Mouse (Mus musculus) lung, postnatal 4 days (tissue): ENCODE results near the gene Cirbp.
"Not testable (repeated sequence)": the region's sequence is repeated elsewhere in the genome, so short reads cannot be mapped to it uniquely, and the experiment has no call there.

Experiments used
- DNase-seq, 2 experiments: peaks; one replicate each; pipeline ENCODE4 v3.0.0; 2021

Cirbp gene

GRCm38 (mm10) chr10:80179068-80180051, 13.6 kb downstream of the Cirbp start, which contains the start of gene Efna2:
Gene Efna2 (plus strand): TSS chr10:80179482.
- DNase-seq: peak; percentile 47 to 72

- no peak for DNase-seq
These were observed 14.5 kb downstream of the Cirbp start for GRCm38 (mm10) chr10:80180288-80180687.

GRCm38 (mm10) chr10:80180823-80181222, 15.0 kb downstream of the Cirbp start:
- no peak for DNase-seq

GRCm38 (mm10) chr10:80182547-80182946, 16.8 kb downstream of the Cirbp start:
- DNase-seq: no peak

- DNase-seq: no peak
These were observed 20.9 kb downstream of the Cirbp start for GRCm38 (mm10) chr10:80186649-80187048.

GRCm38 (mm10) chr10:80187739-80188138, 22.0 kb downstream of the Cirbp start:
- DNase-seq: no peak

- no peak for DNase-seq
These were observed 22.8 kb downstream of the Cirbp start for GRCm38 (mm10) chr10:80188453-80189024.

- DNase-seq: no peak
These were observed 24.2 kb downstream of the Cirbp start for GRCm38 (mm10) chr10:80189999-80190398.

GRCm38 (mm10) chr10:80190491-80191051, 24.8 kb downstream of the Cirbp start:
- DNase-seq: peak; percentile 48 to 62

GRCm38 (mm10) chr10:80193976-80194375, 28.2 kb downstream of the Cirbp start:
- DNase-seq: peak in 1 of 2 experiments; percentile 14

- DNase-seq: peak in 1 of 2 experiments; percentile 15
These were observed 28.7 kb downstream of the Cirbp start for GRCm38 (mm10) chr10:80194441-80194840.

GRCm38 (mm10) chr10:80196167-80196566, 30.4 kb downstream of the Cirbp start:
- peak in 1 of 2 experiments; percentile 9 for DNase-seq

- peak in 1 of 2 experiments; percentile 17 for DNase-seq
These were observed 31.2 kb downstream of the Cirbp start for GRCm38 (mm10) chr10:80196778-80197581.

- DNase-seq: peak; percentile 80 to 87
These were observed 33.7 kb downstream of the Cirbp start for GRCm38 (mm10) chr10:80199440-80200008.

GRCm38 (mm10) chr10:80200485-80200884, 34.7 kb downstream of the Cirbp start:
- no peak for DNase-seq

- no peak for DNase-seq
These were observed 38.3 kb downstream of the Cirbp start for GRCm38 (mm10) chr10:80204055-80204454.

GRCm38 (mm10) chr10:80207201-80207600, 41.4 kb downstream of the Cirbp start:
- DNase-seq: no peak

GRCm38 (mm10) chr10:80207676-80208075, 41.9 kb downstream of the Cirbp start:
- no peak for DNase-seq

GRCm38 (mm10) chr10:80208248-80208647, 42.5 kb downstream of the Cirbp start:
- DNase-seq: no peak

- DNase-seq: no peak
These were observed 43.1 kb downstream of the Cirbp start for GRCm38 (mm10) chr10:80208841-80209371.

GRCm38 (mm10) chr10:80211547-80212103, 45.8 kb downstream of the Cirbp start:
- DNase-seq: not testable (repeated sequence)
